Mouse (Mus musculus): ENCODE measurements at regions not wholly inside any gene's neighbourhood (a gene's known extent, or its start where the extent isn't known, plus 50 kb on each side); places are given as distances from the start of the nearest gene placed in this dataset.

DNA sequence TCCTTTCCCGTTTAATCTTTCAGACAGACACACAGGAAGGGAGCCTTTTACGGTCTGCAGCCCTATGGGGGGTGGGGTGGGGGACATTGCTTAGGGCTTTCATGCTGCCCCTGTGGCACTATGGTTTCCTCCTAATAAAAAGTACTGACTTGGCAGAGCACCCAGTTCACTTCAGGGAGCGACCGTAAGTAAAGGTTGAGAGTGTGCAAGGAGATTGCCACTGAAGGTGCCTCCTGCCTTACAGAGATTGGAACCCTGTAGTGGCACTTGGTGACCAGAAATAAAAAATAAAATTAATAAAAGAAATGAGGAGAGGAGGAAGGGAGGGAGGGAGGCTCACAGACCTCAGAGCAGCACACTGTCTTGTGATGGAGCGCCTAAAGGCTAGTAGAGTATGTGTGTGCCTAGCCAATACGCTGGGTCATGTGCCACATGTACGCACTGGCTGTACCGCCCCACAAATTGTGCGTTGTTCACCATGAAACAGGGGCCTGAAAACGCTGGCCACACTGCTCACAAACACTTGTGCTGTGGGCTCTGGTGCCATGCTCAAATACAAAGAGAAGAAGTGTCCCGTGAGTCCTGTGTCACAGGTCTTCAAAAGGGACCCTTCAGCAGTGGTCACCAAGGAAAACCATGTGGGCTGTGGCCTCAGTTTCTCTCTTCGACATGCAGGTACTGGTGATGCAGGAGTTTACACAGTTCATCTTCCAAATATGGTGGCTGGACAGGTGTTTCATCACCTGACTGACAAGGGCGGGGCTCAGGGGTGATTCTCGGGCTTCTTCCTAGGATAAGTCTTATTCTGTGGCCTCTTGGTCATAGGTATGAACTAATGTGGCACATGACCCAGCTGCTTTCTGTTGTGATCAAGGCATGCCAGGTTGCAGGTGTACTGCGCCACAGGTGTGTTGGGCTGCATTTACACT lies 250.5 kb upstream of the Irx4 start:
- TF ChIP-seq CTCF (IDR thresholded peaks at IDR 0.05; ENCODE audit: extremely low read depth, insufficient read depth, insufficient read length, insufficient replicate concordance) = no peak
- TF ChIP-seq POLR2A (IDR thresholded peaks at IDR 0.05; ENCODE audit: low read depth, low read length) = no peak
